Mouse (Mus musculus) urinary bladder, postnatal 25 days (tissue): ENCODE measurements around the gene Col4a2.

Experiments
- DNase-seq: peaks from one replicate; pipeline ENCODE4 v3.0.0; 2022; ENCODE audit warnings: low spot score

Gene Col4a2

DNA sequence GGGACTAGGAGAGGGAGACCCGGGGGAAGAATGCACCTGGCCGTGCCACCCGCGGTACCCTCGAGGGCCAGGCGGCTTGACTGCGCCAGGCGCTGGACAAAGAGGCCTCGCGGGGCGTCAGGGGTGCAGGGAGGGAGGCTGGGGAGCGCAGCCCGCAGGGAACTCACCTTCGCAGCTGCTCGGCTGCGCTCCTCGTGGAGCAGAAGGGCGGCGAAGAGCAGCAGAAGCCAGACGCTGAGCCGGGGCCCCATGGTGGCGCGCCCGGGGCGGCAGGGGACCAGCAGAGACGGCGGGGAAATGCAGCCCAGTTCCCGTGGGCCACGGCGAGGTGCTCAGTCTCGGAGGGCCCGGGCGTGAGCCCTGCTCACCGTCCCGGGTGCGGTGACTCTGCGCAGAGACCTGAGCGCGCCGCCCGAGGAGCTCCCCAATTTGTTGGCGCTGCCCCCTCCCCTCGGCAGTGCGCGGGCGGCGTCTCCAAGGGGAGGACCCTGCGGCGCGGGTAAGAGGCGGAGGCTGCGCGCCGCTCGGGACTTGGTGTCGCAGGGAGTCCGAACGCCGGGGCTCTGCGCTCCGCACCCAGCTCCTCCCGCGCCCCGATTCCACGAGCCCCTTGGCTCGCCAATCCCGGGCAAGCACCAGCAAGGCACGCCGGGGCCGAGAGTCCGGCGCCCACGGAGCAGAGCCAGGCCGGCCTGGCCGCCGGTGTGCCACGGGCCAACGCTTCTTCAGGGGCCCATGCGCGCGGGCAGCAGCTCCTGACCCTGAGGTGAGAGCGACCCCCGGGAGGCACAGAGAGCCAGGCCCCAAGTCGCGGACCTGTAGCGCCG lies at the start of gene Col4a2, which contains the start of gene Col4a1:
Col4a2 (plus strand) TSS at position 457 of the 827 bp plus-strand sequence.
Col4a1 (minus strand) TSS at position 478 of the 827 bp plus-strand sequence.
- DNase-seq, result peak; percentile 63

DNA sequence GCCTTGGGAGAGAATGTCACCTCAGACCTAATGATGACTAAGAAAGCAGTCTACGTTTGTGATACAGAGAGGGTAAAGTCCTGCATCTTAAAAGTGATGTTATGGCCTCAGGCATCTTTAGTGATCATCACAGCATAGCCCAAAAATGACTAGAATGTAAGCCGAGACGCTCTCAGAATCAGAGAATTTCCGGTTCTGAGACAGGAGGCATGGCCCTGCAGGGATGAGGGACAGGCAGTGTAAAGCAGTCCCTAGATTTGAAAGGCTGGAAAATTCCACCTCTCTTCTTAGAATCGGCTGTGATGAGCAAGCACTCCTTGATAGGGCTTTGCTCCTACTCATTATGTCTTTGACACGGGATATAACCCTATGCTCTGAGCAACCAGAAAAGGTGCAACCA lies 48.8 kb upstream of the Col4a2 start:
- DNase-seq, result no peak

DNA sequence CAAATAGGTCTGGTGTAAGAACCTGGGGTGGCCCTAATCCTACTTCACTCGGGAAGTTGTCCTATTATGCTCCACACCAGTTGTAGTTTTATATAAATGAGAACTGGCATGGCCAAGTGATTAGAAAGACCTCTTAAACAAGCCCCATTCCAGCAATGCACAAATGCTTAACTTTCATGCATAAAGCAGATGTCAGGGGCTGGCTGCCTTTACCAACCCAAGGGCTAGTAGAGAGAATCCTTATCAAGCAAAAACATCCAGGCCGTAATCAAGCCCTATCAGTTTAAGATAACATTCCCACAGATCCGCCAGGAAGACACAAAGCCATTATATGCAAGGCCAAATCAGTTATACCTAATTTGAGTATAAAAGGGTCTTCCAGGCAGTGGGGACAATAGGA lies 46.6 kb upstream of the Col4a2 start:
- no peak for DNase-seq

DNA sequence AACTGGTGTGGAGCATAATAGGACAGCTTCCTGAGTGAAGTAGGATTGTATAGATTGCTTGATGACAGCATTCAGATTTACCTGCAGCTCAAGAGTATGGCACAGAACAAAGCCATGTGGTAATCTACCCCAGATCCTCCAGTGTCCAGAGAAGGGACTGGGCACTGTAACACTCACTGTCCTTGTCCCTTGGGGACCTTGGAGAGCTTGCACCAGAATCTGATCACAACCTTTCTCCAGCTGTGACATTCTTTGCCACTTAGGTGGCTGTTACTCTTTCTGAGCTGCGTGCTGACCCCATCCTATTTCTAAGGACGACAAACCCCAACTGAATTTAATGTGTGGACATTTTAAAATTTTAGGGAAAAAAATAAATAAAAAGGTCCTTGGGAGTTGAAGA lies 46.1 kb upstream of the Col4a2 start:
- DNase-seq, result no peak

DNA sequence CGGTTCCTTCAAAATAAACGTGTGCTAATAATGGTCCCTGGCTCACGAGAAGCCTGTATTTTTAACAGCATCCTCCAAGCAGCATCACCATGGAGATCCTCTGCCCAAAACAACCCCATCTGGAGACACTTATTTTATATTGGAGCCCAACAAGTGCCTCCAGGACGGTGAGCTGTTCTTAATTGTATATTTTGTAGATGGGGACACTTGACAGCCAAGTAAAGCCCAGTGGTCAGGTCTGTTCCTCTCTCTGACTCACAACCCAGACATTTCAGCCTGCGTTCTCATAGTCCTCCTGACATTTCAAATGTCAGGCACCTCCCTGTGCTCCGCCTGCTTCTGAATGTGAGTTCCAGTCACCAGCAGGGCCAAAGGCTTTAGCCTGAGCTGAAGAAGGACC lies 43.9 kb upstream of the Col4a2 start:
- no peak for DNase-seq

DNA sequence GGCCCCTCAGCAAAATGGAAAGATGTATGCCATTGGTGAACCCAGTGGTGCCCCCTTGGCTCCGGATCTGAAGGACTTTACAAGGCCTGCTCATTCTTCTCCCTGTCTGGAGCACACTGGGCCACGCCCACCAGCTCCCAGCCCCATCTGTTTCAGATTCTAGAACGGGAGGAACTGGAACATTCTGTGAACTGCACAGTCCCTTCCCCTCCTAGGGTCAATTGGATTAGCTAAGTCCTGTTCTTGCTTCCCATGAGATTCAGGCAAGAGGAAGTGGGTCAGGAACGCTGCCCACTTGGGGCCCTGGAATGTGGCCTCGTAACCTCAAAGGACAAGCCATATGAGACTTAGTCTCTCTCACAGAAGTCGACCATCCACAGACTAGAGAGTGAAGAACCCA lies 41.8 kb upstream of the Col4a2 start:
- DNase-seq, result no peak

DNA sequence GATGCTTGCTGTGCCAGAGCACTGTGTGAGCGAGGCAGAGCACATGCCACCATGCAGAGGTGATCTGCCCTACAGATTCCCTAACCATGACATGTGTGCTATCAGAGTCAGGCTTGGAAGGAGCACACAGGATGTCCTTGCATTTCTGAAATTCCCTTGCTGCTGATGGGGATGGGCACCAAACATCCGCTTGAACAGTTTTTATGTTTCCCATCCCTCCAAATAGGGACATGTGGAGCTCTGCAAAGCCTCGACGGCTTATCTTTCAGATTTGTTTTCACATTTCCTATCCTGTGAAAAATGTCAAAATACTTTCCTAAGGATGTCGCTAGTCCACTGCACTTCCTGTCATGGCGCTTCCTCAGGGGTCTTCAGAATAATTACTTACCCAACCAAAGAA lies 40.4 kb upstream of the Col4a2 start:
- no peak for DNase-seq

DNA sequence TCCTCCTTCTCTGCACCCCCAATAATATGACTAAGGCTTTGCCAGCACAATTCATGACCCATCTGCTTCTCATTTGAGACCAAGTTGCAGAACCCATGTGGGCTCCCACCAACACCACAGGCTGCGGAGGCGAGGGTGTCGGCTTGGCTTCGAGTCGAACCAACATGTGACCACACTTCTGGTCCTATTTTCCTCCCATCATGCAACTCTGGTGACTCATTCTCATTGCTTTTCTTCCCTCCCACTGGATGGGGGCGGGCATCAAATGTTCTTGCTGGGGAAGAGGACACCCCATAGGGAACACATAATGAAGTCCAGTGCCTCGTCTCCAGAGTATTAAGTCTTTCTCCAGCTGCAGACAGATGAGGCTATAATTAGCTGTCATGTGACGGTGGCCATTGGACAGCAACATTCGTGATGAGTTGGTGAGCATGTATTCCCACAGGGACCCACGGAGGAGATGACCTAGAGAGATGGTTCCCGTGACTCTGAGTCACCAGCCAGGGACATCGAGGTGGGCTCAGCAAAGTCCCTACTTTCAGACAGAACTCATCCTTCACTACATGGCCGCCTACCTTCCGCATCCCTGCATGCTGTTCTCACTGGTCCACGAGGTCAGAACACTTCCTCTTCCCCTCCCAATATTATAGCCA lies 39.0 kb upstream of the Col4a2 start:
- no peak for DNase-seq

DNA sequence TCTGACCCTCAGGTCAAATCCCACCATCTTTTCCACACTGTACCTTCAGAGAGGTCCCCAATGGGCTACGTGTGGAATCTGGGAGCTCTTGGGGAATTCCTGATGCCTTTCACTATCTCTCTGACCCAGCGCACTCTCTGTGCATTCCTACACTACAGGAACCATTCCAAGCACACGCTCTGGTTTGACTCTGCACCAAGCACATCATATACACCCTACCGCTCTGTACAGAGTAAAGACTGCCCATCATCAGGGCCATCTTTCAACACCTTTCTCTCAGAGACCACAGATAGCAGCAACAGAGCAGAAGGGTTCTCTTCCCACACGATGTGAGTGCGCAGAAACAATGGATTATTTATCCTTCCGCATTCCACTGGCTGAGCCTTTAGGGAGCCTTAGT lies 38.2 kb upstream of the Col4a2 start:
- DNase-seq, result no peak

DNA sequence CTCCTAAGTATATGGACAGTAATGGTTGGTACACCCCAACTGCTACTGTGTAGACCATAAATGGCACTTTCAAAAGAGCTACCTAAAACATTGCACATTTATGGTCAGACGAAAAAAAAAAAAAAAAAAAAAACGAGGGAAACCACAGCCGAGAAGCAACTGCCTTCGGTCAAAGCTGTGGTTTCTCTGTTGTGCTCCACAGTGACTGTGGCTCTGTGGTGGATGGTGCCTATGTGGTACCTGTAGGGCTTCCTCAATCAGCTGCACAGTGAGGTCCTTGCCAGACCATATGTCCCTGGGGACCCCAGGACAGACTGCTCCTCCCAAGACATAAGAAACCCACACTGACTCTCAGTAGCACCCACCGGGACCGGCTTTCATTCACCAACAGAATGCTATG lies 36.3 kb upstream of the Col4a2 start:
- no peak for DNase-seq

DNA sequence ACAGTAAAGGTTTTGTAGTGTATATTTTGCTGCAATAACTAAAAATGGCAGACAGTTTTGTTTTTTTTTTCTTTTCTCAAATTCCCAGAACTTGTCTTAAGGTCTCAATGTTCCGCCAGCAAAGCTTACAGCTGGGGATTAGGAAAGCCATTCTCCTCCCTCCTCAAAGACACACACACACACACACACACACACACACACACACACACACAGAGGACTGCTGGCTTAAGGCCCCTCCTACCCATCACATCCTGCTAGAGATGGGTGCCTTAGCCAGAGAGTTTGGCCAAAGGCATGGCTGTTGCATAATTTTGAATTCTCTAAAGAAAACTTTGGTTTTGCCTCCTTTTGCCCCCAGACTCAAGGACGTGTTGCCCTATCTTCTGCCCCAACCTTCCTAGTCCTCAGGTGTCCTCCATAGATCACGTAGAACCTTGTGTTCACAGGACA lies 35.0 kb upstream of the Col4a2 start:
- DNase-seq, result no peak

DNA sequence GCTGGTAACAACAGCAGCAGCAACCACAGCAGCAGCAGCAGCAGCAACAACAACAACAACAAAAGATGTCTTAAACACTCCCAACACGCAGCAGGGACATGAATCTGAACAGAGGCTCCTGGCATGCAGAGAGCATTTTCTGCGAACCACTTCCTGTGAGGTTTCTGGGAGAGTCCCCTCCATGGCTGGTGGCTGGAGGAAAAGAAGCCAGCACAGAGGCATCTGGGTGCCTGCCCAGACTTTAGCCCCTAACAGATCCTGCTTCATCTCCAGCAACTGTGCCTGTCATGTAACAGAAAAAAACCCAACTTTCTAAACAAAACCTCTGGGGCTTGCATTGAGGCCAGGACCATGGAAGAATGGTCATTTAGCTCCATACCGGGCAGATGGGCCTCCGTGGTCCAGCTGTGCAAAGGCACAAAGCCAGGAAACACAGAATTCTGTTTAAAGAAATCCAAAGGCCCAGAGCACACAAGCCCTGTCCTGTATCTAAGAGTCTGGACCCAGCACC lies 34.4 kb upstream of the Col4a2 start:
- no peak for DNase-seq

DNA sequence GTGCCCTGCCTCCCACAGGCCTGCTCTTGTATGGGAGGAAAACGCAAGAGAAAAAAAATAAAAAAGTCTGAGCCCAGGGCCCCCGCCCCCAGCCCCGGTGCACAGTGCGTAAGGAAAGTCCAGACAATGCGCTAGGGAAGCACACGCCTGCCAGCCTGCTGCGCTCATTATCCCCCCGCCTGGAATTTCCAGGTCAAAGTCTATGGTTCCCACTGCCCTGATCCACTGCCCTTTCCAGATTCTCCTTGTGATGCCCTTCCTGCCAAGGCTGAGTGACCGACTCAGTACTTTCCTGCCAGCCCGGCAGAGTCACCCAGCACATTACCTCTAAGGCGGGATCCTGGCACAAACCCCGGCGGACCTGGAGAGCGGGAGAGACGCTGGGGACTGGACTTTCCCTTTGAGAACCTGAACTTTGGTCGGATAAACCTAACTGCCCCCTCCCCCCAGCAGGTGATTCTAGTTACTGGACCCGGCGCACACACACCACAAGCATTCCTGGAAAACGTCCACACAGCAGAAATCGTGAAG lies 33.2 kb upstream of the Col4a2 start:
- DNase-seq, result no peak

DNA sequence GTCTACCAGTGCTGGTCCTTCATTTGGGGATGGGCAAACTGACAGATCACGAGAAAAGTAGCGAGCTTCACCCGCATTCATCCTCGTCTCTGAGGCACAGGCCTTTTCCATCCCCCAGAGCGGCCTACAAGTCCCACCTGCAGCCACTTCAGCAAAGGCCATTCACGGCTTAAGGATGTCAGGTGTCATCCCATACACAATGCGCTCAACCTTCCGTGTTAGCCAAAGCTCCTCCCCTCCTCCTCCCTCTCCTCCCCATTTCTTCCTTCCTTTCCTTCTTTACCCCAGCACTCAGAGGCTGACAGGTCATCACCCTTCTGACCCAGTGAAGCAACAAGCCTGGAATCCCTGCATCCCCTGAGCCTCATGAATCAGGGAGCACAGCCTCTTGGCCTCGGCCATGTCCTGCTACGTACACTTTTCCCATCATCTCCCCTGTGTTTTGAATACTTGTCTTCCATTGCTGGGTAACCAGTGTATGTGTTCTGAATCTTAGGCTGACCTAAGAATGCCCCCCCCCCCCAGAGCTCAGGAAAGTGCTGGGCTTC lies 31.8 kb upstream of the Col4a2 start:
- DNase-seq, result no peak

DNA sequence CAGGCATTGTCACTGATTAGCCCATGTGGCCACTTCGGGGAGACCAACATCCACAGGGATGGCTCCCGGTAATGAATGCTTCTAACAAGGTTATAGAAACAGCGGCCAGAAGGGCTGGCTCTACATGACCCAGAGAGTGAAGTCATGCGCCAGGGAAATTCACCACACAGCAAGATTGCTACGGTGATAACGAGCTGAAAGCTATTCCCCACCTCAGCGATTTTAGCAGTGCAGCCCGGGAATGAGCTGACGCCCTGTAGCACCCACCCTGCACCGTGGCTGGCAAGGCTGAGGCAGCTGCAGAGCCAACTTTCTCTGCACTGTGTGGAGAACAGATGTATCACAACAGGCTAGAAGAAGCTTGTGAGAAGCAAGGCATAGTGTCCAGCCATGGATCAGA lies 30.5 kb upstream of the Col4a2 start:
- DNase-seq, result no peak

DNA sequence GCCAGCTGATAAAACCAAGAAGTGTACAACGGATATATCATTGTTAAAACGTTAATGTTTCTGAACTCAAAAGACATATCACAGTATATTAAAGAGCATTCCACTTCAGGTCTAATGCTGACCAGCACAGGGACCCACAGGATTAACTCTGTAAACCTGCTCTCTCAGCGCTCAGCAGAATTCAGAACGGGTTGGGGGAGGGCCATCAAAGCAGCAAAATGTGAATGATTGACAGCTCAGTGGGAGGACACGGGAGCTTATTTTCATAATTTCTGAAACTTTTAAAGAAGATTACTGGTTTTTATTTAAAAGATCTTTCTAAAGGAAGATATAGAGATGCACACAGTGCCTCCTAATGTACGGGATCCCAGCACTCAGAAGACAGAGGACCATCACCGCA lies 29.9 kb upstream of the Col4a2 start:
- DNase-seq, result no peak

DNA sequence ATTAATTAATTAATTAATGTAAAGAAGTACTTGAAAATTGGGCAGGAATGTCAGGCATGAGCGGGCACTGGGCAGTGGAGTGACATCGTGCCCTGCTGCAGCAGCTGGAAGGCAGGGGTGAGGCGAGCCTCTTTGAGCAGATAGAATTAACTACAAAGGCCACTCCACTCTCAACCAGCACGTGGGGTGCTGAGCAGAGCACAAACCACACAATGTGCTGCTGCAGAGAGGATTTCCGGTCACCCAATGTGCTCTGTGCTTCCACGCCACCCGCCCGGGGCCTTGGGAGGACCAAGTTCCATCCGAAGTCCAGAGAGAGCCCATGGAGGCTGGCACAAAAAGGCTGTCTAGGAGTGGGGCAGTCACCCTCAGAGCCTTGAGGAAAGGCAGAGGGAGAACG lies 29.4 kb upstream of the Col4a2 start:
- DNase-seq, result no peak

DNA sequence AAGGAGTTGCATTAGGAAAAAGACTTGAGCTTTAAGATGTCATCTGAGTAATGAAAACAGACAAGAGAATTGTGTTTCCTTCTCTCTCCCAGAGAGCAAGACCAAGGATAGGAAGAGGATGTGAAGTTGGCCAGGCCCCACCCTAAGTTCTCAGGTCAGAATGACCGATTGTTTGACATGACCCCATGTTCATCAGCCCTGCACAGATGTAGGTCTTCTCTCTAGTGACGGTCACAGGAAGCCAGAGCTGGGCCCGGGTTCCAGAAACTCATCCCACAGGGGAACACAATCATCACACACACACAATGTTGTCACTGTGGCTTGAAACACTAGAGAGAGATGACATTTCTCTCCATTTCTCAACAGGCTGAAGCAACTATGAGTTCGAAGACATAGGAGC lies 27.2 kb upstream of the Col4a2 start:
- DNase-seq, result no peak

DNA sequence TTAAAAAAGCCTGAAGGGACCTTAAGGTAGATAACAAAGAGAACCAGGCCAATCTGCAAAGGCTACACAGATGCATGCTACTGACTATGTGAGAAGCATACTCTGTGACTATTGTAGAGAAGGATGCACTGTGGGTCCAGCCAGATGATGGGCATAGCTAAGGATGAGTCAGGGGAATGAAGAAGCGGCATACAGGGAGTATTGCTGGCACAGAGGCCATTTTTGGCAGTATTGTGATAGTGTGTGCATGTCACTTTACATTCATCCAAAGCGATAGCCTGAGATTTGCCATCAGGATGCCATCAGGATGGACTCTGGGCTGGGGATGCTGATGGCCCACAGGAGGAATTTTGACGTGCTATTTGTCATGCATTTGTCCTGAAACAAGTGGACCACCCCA lies 25.5 kb upstream of the Col4a2 start:
- DNase-seq, result no peak

DNA sequence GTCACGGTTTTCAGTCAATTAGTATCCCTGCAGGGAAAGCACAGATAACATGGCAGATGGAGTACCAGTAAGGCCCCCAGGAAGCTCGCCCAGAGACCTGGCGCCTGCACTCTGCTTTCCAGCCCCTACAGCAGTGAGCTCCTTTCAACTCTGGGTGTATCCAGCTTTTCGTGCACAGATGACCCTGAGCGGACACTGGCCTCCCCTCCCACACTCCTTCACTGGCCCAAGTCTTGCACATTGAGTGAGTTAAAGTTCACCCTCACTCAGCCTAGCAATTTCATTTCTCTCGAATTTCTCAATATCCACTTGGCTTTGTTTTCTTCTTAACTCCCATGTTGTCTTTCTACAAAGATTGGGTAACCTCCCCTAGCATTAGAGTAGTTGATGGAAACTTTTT lies 24.3 kb upstream of the Col4a2 start:
- no peak for DNase-seq

DNA sequence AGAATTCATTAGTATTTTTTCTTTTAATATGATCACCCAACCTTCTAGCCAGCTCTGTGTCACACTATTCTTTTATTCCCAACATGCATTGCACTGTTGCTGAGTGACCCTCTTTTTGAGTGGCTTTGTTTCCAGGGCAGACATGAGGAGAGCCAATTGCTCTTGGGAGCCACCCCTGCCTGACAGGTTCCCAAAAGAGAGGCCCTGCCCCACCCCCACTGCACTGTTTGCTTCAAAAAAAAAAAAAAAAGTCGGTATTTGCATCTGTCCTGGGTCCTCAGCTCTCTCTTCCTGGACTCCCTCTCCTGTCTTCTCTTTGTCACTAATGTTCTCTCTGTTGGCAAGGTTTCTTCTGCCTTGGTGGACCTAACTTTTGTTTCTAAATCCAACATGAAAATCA lies 22.1 kb upstream of the Col4a2 start:
- DNase-seq, result no peak

DNA sequence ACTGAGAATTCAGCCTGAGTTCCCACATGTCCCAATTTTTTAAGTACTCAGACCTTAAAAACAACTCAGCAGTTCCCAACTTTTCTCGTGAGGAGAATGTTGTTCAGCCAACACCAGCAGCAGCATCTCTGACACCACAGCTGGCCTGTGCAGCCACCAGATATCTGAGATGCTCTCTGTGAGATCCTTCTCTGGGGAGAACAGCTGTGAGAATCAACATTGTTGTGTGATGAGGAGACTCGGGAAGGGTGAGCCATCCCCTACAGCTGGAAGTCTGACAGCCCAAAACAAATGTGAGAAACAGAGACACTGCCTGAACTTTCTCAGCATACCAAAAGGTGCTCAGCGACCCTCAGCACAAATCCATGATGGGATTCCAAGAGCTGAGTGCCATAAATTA lies 20.0 kb upstream of the Col4a2 start:
- no peak for DNase-seq
